Mouse (Mus musculus): Measurements from ENCODE around the gene Cpvl.

GRCm38 (mm10) chr6:53929858-53930257 is 48.6 kb downstream of the Cpvl start:
- peak; percentile 40 for TF ChIP-seq CTCF (IDR thresholded peaks at IDR 0.05)
- no peak for TF ChIP-seq EP300 (IDR thresholded peaks at IDR 0.05; ENCODE audit: insufficient read depth, low read depth, low read length)
- no peak for TF ChIP-seq POLR2A (IDR thresholded peaks at IDR 0.05; ENCODE audit: insufficient read depth, low read depth, low read length)
